Mouse (Mus musculus): Measurements from ENCODE around the gene Adprm. TPM values are rescaled to one million over a fixed set of nuclear protein-coding genes. Genes with fewer than 3 reads are reported as not detected.

Gene Adprm
- polyA plus RNA-seq, 1 experiment from 2014 or later = 20.4 TPM

DNA sequence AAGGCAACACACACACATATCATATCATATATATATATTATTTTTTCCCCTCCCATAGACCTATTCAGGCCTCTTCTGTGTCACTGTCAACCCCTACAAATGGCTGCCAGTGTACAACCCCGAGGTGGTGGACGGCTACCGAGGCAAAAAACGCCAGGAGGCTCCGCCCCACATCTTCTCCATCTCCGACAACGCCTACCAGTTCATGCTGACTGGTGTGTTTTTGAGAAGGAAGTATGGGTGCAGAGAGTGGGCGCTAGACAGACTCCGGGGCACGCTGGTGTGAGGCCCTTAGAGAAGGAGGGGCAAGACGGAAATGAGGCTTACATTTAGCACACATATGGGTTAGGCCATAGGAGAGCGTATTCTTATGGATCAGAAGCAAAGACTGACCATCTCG lies 30.4 kb upstream of the Adprm start:
- no peak for ATAC-seq (ENCODE audit: insufficient number of reproducible peaks, insufficient read depth, low FRiP score, low read depth)

DNA sequence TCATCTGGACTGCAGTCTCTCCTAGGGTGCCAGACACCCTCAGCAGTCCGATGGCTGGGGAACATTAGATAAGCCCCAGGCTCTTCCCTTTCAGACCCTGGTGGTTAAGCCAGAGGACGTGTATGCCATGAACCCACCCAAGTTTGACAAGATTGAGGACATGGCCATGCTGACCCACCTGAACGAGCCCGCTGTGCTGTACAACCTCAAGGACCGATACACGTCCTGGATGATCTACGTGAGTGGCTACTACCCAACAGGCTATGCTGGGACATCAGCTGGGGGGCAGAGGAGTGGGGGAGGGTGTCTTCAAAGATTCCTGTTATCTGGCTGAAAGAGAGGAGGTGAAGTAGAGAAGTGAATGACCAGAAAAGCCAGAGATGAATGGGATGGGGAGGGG lies 29.8 kb upstream of the Adprm start:
- no peak overlapping the region for H3K27ac ChIP-seq (replicated peaks in 1 of 2; ENCODE audit: control insufficient read depth in 1 of 2, insufficient read depth in 1 of 2, low read depth in 2 of 2, low read length in 2 of 2)
- peaks cover 3% of the 10 kb centered on the region; the same call in 1 of the 2 replicates for H3K9me3 ChIP-seq (ENCODE audit: control insufficient read depth, low read length)
- H3K9ac ChIP-seq (ENCODE audit: low read length) = no peak overlapping the region
- no peak for ATAC-seq (ENCODE audit: insufficient number of reproducible peaks, insufficient read depth, low FRiP score, low read depth)
- peaks cover 26% of the 10 kb centered on the region for H3K27me3 ChIP-seq (ENCODE audit: control insufficient read depth, insufficient read depth, low read length)
- WGBS = 66% methylated on average over 7 of the region's 7 CpGs
- no peaks in the 10 kb centered on the region for H3K36me3 ChIP-seq (ENCODE audit: control insufficient read depth, insufficient read depth, low read length)
- H3K4me2 ChIP-seq (ENCODE audit: low read length) = no peak overlapping the region
- H3K4me1 ChIP-seq (ENCODE audit: control insufficient read depth in 2 of 2, insufficient read depth in 2 of 2, low read length in 2 of 2) = peaks cover 3 to 4% of the 10 kb centered on the region in 2 experiments; a peak in 1 of 4 replicates
- H3K4me3 ChIP-seq (ENCODE audit: control insufficient read depth in 1 of 2, insufficient read depth in 1 of 2, low read depth in 1 of 2, low read length in 2 of 2) = no peak overlapping the region

More for the DNA sequence above, 30.4 kb upstream of the Adprm start:
- no peaks in the 10 kb centered on the region for H3K36me3 ChIP-seq (ENCODE audit: control insufficient read depth, insufficient read depth, low read length)
- peaks cover 3 to 4% of the 10 kb centered on the region in 2 experiments; a peak in 1 of 4 replicates for H3K4me1 ChIP-seq (ENCODE audit: control insufficient read depth in 2 of 2, insufficient read depth in 2 of 2, low read length in 2 of 2)
- H3K9me3 ChIP-seq (ENCODE audit: control insufficient read depth, low read length) = peaks cover 3% of the 10 kb centered on the region; the same call in 1 of the 2 replicates
- H3K4me3 ChIP-seq (ENCODE audit: control insufficient read depth in 1 of 2, insufficient read depth in 1 of 2, low read depth in 1 of 2, low read length in 2 of 2) = no peak overlapping the region
- H3K27me3 ChIP-seq (ENCODE audit: control insufficient read depth, insufficient read depth, low read length) = peaks cover 26% of the 10 kb centered on the region
- no peak overlapping the region for H3K9ac ChIP-seq (ENCODE audit: low read length)
- no peak overlapping the region for H3K4me2 ChIP-seq (ENCODE audit: low read length)
- H3K27ac ChIP-seq (replicated peaks in 1 of 2; ENCODE audit: control insufficient read depth in 1 of 2, insufficient read depth in 1 of 2, low read depth in 2 of 2, low read length in 2 of 2) = no peak overlapping the region
- WGBS = 77% methylated on average over 13 of the region's 13 CpGs

DNA sequence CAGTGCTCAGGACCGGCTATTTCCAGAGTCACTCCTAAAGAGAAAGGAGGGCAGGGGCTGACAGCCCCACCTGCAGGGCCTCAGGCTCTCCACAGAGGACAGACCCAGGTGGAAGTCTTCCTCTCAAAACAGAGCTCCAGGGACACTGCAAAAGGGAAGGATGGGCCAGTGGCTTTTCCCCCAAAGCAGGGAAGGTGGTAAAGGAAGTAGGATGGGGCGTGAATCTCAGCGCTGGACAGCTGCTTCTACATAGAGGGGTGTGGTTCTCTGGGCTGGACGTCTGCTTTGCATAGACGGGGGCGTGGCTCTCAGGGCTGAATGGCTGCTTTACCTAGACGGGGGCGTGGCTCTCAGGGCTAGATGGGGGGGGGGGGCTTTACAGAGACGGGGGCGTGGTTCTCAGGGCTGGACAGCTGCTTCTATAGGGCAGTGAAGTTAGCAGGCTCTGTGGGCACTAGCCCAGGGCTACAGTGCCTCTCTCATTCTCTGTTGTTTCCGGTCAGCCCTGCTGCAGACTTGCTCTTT lies 28.8 kb upstream of the Adprm start:
- Histone ChIP-seq H3K27me3 (ENCODE audit: control insufficient read depth, insufficient read depth, low read length) (peaks cover 26% of the 10 kb centered on the region), H3K9me3 (ENCODE audit: control insufficient read depth, low read length) (peaks cover 3% of the 10 kb centered on the region; the same call in 1 of the 2 replicates), H3K27ac (replicated peaks in 1 of 2; ENCODE audit: control insufficient read depth in 1 of 2, insufficient read depth in 1 of 2, low read depth in 2 of 2, low read length in 2 of 2) (no peak overlapping the region), H3K9ac (ENCODE audit: low read length) (no peak overlapping the region), H3K4me3 (ENCODE audit: control insufficient read depth in 1 of 2, insufficient read depth in 1 of 2, low read depth in 1 of 2, low read length in 2 of 2) (no peak overlapping the region), H3K4me1 (ENCODE audit: control insufficient read depth in 2 of 2, insufficient read depth in 2 of 2, low read length in 2 of 2) (peaks cover 3 to 4% of the 10 kb centered on the region in 2 experiments; a peak in 1 of 4 replicates), H3K36me3 (ENCODE audit: control insufficient read depth, insufficient read depth, low read length) (no peaks in the 10 kb centered on the region), H3K4me2 (ENCODE audit: low read length) (no peak overlapping the region)
- no peak for ATAC-seq (ENCODE audit: insufficient number of reproducible peaks, insufficient read depth, low FRiP score, low read depth)
- 5% methylated on average over 9 of the region's 11 CpGs for WGBS

DNA sequence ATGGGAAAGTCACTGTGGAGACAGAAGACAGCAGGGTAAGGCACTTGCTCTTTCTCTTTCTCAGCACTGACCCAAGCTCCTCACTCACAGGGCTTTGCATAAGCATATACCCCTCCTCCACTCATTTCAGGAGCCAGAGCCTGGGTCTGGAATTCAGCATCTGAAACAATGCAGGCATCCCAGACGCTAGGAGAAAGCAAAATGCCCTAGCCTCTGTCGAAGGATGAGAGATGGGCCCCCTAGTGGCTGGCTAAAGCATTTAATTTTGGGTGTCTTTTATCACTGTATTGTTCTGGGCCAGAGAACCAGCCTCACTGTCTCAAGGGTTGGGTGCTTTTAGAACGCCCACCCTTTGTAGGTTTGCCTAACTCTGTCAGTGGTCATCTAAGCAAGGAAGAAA lies 27.8 kb upstream of the Adprm start:
- Histone ChIP-seq H3K27me3 (ENCODE audit: control insufficient read depth, insufficient read depth, low read length) (peaks cover 26% of the 10 kb centered on the region), H3K9ac (ENCODE audit: low read length) (no peak overlapping the region), H3K4me2 (ENCODE audit: low read length) (no peak overlapping the region), H3K27ac (replicated peaks in 1 of 2; ENCODE audit: control insufficient read depth in 1 of 2, insufficient read depth in 1 of 2, low read depth in 2 of 2, low read length in 2 of 2) (no peak overlapping the region), H3K9me3 (ENCODE audit: control insufficient read depth, low read length) (peaks cover 3% of the 10 kb centered on the region; the same call in 1 of the 2 replicates), H3K36me3 (ENCODE audit: control insufficient read depth, insufficient read depth, low read length) (no peaks in the 10 kb centered on the region), H3K4me1 (ENCODE audit: control insufficient read depth in 2 of 2, insufficient read depth in 2 of 2, low read length in 2 of 2) (peaks cover 3 to 4% of the 10 kb centered on the region in 2 experiments; a peak in 1 of 4 replicates), H3K4me3 (ENCODE audit: control insufficient read depth in 1 of 2, insufficient read depth in 1 of 2, low read depth in 1 of 2, low read length in 2 of 2) (no peak overlapping the region)
- ATAC-seq (ENCODE audit: insufficient number of reproducible peaks, insufficient read depth, low FRiP score, low read depth) = no peak
- 0% methylated on average over 3 of the region's 3 CpGs for WGBS

DNA sequence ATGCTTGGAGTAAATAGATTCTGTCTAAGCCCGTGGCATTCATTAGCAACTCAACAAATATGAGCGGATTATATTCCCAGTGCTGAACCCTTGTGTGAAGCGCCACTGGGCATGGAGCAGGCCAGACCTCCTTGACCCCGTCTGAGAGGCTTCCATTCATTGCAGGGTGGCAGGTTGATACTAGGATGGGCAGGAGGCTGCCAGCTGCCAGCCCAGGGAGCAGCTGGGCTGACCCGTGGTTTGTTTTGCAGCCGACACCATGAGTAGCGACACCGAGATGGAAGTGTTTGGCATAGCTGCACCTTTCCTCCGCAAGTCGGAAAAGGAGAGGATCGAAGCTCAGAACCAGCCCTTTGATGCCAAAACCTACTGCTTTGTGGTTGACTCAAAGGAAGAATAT lies 27.3 kb upstream of the Adprm start:
- 72% methylated on average over 11 of the region's 11 CpGs for WGBS

DNA sequence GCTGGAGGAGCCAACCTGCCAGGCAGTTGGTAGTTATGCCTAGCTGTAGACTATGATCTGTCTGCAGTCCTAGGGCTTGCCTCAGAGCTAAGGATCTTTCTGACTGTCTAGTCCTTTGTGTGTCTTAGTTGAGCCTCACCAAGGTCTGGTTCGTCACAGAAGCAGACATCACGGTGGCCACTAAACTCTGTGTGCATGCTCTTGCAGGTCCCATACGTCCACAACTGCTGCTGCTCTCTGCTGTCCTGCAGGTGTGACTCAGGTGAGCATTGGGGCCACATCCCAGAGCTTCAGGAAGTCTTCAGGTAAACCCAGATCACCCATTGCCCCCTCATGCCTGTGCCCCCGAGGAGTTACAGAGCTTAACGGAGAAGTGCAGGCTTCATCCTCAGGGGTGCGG lies 26.5 kb upstream of the Adprm start:
- no peak for ATAC-seq (ENCODE audit: insufficient number of reproducible peaks, insufficient read depth, low FRiP score, low read depth)
- Histone ChIP-seq H3K4me3 (ENCODE audit: control insufficient read depth in 1 of 2, insufficient read depth in 1 of 2, low read depth in 1 of 2, low read length in 2 of 2) (no peak overlapping the region), H3K4me2 (ENCODE audit: low read length) (no peak overlapping the region), H3K36me3 (ENCODE audit: control insufficient read depth, insufficient read depth, low read length) (no peaks in the 10 kb centered on the region), H3K27me3 (ENCODE audit: control insufficient read depth, insufficient read depth, low read length) (peaks cover 13% of the 10 kb centered on the region), H3K9me3 (ENCODE audit: control insufficient read depth, low read length) (peaks cover 1% of the 10 kb centered on the region; the same call in 1 of the 2 replicates), H3K27ac (replicated peaks in 1 of 2; ENCODE audit: control insufficient read depth in 1 of 2, insufficient read depth in 1 of 2, low read depth in 2 of 2, low read length in 2 of 2) (no peak overlapping the region), H3K9ac (ENCODE audit: low read length) (no peak overlapping the region), H3K4me1 (ENCODE audit: control insufficient read depth in 2 of 2, insufficient read depth in 2 of 2, low read length in 2 of 2) (peaks cover 4 to 5% of the 10 kb centered on the region in 2 experiments; a peak in 2 of 4 replicates)
- 84% methylated on average over 6 of the region's 6 CpGs for whole genome bisulfite sequencing

More for the DNA sequence above, 27.3 kb upstream of the Adprm start:
- no peak overlapping the region for H3K27ac ChIP-seq (replicated peaks in 1 of 2; ENCODE audit: control insufficient read depth in 1 of 2, insufficient read depth in 1 of 2, low read depth in 2 of 2, low read length in 2 of 2)
- H3K27me3 ChIP-seq (ENCODE audit: control insufficient read depth, insufficient read depth, low read length) = peaks cover 21% of the 10 kb centered on the region
- no peak overlapping the region for H3K9ac ChIP-seq (ENCODE audit: low read length)
- no peak overlapping the region for H3K4me3 ChIP-seq (ENCODE audit: control insufficient read depth in 1 of 2, insufficient read depth in 1 of 2, low read depth in 1 of 2, low read length in 2 of 2)
- peaks cover 3% of the 10 kb centered on the region; the same call in 1 of the 2 replicates for H3K9me3 ChIP-seq (ENCODE audit: control insufficient read depth, low read length)
- no peak for ATAC-seq (ENCODE audit: insufficient number of reproducible peaks, insufficient read depth, low FRiP score, low read depth)
- H3K36me3 ChIP-seq (ENCODE audit: control insufficient read depth, insufficient read depth, low read length) = no peaks in the 10 kb centered on the region
- H3K4me2 ChIP-seq (ENCODE audit: low read length) = no peak overlapping the region
- peaks cover 4 to 5% of the 10 kb centered on the region in 2 experiments; a peak in 2 of 4 replicates for H3K4me1 ChIP-seq (ENCODE audit: control insufficient read depth in 2 of 2, insufficient read depth in 2 of 2, low read length in 2 of 2)

DNA sequence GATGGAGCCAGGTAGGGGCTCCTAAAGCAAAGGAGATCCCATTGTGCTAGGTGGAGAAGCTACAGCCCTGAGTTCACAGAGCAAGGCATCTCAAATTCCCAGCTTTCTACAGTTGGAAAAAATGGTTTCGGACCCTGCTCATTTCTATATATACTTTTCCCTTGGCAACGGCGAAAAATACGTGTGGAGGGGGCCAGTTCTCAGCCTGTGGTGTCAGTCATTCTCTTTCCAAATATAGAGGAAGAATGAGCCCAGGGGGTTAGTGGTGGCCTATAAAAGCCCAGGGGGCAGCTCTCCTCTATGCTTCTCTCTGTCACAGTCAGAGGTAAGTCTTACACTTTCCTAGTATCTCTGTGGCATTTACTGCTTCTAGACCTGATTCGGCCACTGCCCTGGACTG lies 25.6 kb upstream of the Adprm start, which contains the start of gene Myh3:
Gene Myh3, plus strand, starts transcription at position 301 of the 400 bp plus-strand sequence.
- Histone ChIP-seq H3K9ac (ENCODE audit: low read length) (no peak within 1 kb of the TSS), H3K27ac (replicated peaks in 1 of 2; ENCODE audit: control insufficient read depth in 1 of 2, insufficient read depth in 1 of 2, low read depth in 2 of 2, low read length in 2 of 2) (no peak within 1 kb of the TSS), H3K4me1 (ENCODE audit: control insufficient read depth in 2 of 2, insufficient read depth in 2 of 2, low read length in 2 of 2) (peaks cover 4 to 5% of the 10 kb centered on the region in 2 experiments; a peak in 2 of 4 replicates), H3K4me2 (ENCODE audit: low read length) (no peak within 1 kb of the TSS), H3K4me3 (ENCODE audit: control insufficient read depth in 1 of 2, insufficient read depth in 1 of 2, low read depth in 1 of 2, low read length in 2 of 2) (no peak within 1 kb of the TSS), H3K27me3 (ENCODE audit: control insufficient read depth, insufficient read depth, low read length) (peaks cover 4% of the 10 kb centered on the region; the same call in 1 of the 2 replicates), H3K36me3 (ENCODE audit: control insufficient read depth, insufficient read depth, low read length) (no peaks in the 10 kb centered on the region), H3K9me3 (ENCODE audit: control insufficient read depth, low read length) (no peaks in the 10 kb centered on the region)
- no peak for ATAC-seq (ENCODE audit: insufficient number of reproducible peaks, insufficient read depth, low FRiP score, low read depth)
- 83% methylated on average over 5 of the region's 5 CpGs for WGBS
